Mouse (Mus musculus) skeletal muscle tissue, adult 2 months (tissue): ENCODE results near the gene Rcl1.

Experiments
- DNase-seq: peaks from one replicate; pipeline ENCODE4 v3.0.0-alpha.2; 2012; ENCODE audit warnings: low read depth, low spot score

The Rcl1 gene

GRCm38 (mm10) chr19:29113746-29114649 is 12.8 kb downstream of the Rcl1 start:
- no peak for DNase-seq

GRCm38 (mm10) chr19:29116796-29117195 is 15.6 kb downstream of the Rcl1 start:
- DNase-seq: no peak

DNA sequence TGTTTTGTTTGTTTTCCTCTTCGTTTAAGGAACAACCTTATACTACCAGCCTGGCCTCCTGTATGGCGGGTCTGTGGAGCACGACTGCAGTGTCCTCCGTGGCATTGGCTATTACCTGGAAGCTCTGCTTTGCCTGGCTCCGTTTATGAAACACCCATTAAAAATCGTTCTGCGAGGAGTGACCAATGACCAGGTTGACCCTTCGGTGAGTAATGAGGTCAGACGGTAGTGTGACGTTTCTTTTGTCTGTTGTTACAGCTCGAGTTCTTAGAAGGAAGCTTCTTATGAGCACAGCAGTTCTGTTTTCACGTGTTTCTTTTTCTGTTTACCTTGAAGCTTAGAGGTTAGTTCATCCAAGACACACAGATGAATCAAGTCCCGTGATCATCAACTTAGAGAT is 17.0 kb downstream of the Rcl1 start:
- no peak for DNase-seq

- DNase-seq: no peak
These were observed 19.1 kb downstream of the Rcl1 start for GRCm38 (mm10) chr19:29120311-29120710.

GRCm38 (mm10) chr19:29121394-29121793 is 20.2 kb downstream of the Rcl1 start:
- no peak for DNase-seq

GRCm38 (mm10) chr19:29124886-29125585 is 23.9 kb downstream of the Rcl1 start:
- no peak for DNase-seq

DNA sequence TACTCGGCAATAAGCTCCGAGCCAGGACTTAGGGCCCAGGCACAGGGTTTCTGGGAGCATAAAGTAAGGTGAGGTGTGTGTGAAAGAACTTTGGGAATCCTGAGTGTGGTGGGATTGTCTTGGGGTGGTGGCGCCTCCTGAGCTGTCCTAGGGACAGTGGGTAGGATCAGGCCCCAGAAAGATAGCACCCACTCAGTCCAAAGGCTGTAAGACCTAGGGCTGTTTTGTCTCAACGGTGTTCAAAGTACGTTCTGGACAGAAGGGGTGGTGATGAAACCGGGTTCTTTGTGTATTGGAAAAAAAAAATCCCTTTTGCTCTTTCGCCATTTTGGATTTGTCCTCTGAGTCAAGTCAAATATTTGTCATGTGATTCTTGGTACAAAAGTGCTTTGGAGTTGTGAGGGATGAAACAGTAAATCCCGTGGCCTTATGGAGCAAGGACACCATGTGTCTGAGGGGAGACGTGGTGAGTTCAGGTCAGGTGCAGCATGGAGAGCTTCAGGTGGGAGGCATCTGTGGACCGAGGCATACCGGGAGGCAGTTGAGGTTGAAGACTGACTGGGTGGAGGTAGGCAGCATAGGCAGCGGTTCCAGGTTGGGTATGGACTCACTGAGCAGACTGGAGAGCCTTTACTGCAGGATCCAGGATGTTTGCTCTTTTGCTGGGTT is 25.3 kb downstream of the Rcl1 start:
- no peak for DNase-seq

DNA sequence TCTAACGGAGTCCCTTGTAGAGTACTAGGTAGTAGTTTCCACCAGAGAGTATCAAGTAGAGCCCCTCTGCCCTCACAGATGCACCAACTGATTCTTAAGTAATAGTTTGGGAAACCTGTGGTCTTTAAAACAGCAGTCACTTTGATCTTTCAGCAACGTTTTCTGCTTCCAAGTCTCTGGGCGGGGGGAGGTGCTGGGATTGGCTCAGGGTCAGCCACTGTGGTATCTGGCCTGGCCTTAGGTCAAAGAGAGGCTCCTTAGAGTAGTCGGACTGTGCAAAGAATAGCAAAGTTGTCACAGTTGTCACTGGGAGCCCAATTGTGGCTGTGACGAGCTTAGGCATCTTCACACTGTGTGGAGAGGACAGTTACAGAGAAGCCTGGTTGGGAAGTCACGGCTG is 26.2 kb downstream of the Rcl1 start:
- no peak for DNase-seq

- DNase-seq: no peak
These were observed 27.0 kb downstream of the Rcl1 start for GRCm38 (mm10) chr19:29128217-29128616.

- no peak for DNase-seq
These were observed 28.4 kb downstream of the Rcl1 start for GRCm38 (mm10) chr19:29129551-29129950.

GRCm38 (mm10) chr19:29131171-29131570 is 30.0 kb downstream of the Rcl1 start:
- no peak for DNase-seq

GRCm38 (mm10) chr19:29134293-29134692 is 33.1 kb downstream of the Rcl1 start:
- no peak for DNase-seq

- no peak for DNase-seq
These were observed 34.1 kb downstream of the Rcl1 start for GRCm38 (mm10) chr19:29135172-29135736.

DNA sequence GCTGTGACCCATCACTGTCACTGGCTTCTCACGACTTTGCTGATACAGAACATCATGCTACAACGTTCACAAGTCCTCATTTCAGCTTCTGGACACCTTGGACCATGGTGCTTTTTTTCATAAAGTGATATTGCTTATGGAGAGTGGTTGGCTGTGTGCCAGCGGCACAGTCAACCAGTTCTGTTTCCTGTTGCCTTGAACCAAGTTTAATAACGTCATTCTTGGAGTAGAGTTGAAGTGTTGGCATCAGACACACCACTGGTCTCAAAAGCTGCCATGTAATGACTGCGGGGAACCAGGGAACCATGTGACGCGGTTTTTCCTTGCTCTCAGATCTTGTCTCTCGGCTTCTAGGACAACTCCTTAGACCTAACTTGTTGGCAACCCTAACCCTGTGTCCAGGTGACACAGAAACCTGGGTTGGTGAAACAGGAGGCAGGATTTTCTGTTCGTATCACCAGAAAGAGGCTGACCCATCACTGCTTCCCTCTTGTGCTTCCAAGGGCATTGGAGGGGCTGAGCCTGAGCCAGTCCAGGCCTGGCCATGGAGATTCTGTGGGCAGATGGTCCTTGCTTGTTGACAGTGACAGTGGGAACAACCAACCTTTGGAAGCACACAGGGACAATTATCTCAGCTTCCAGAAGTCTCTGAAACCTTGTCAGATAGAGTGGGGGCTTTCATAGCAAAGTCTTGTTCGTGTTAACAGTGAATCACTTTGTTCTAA is 37.5 kb downstream of the Rcl1 start:
- no peak for DNase-seq

DNA sequence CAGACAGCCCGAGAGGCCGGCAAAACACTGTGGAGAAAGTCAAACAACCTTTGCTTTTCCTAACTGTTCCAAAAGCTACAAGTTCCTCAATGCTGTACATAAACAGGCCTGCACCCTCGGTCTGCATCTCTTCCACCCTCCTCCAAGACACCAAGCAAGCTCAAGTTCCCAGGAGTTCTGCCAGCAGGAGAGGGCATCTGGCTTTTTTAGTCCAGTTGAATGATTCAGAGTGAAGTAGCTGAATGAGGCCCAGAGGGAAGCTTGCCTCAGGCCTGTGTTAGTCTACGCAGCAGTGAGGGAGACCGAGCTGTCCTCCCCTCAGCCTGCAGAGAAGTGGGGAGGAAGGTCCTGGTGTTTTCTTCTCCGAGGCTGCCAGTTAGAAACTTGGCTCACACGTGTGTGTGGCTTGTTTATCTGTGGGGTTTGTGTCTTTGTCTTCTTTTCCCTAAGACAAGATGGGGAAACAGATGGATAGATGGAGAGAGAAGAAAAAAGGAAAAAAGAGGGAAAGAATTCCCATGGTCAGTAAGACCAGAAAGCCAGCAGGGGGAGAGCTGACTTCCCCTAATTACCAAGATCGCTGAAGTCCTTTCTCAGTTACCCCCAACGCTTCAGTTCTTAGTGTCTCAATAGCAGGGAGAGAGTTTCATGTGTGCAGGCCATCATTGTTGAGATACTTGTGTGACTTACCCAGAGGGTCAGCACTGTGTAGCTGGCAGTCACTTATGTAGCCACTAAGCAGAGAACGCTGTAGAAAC is 38.7 kb downstream of the Rcl1 start:
- DNase-seq: peak; percentile 56

DNA sequence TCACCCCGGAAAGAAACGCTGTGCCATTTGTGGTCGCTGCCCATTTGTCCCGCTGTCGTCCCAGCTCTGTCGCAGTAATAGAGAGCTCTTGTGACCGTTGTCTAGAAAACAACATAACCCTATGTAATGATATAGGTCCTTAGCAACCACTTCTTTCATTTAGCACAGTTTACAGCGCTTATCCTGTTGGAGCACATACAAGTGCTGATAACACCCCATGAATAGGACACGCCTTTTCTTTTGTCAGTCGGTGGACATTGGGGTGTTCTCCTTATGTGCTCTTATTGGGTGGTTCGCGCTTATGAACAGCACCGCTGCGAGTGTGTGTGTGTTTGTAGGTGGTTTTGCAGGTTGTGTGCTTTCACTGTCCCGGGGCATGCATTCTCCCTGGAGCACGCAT is 39.8 kb downstream of the Rcl1 start:
- DNase-seq: no peak

DNA sequence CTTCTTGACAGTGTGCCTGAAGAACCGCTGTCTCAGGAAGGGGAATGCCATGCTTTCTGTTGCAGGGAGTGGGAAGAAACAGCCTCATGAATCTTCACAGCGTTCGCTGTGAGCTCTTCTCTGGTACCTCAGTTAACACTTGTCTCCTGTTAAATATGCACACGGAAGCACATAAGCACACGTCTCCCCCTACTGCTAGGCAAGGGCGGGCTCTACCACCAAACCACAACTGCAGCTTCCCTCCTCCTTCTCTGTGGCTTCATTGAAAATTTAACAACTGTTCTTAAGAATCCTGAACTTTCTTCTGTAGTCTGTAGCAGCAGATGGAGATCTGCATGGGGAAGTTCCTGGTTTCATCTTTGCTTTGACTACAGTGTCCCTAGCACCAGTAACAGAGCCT is 41.1 kb downstream of the Rcl1 start:
- DNase-seq: no peak

- no peak for DNase-seq
These were observed 44.2 kb downstream of the Rcl1 start for GRCm38 (mm10) chr19:29145421-29145820.

- DNase-seq: no peak
These were observed 45.6 kb downstream of the Rcl1 start for GRCm38 (mm10) chr19:29146820-29147219.

DNA sequence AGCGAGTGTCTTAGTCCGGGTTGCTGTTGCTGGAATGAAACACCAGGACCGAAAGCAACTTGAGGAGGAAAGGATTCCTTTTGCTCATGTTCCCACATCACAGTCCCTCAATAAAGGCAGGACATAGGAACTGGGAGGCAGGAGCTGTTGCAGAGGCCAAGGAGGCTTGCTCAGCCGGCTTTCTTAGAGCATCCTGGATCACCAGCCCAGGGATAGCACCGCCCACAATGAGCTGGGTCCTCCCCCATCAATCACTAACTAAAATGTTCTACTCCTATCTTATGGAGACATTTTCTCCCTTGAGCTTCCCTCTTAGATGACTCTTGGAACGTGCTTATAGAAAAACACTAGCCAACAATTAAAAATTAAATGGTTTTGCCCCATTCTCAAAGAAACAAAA is 48.4 kb downstream of the Rcl1 start:
- DNase-seq: no peak

DNA sequence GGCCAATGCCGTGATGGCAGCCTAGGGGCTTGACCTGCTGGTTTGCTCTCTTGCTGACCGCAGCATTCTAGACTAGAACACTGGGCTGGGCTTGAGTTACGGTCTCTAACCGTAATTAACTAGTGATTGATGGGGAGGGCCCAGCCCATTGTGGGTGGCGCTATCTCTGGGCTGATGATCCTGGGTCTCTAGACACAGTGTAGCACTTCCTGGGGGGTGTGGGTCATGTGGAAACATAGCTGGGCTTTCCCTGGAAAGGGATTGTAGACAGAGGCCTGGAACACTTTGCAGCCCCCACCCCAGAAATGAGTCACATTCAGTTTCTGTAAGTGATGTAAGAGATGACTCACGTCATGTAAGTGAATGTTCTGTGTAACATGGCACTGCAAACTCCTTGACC is 48.9 kb downstream of the Rcl1 start:
- DNase-seq: no peak
